Mouse (Mus musculus): ENCODE measurements at regions not wholly inside any gene's neighbourhood (a gene's known extent, or its start where the extent isn't known, plus 50 kb on each side); places are given as distances from the start of the nearest gene placed in this dataset.
"Not testable (repeated sequence)": the region's sequence is repeated elsewhere in the genome, so short reads cannot be mapped to it uniquely, and the experiment has no call there.

DNA sequence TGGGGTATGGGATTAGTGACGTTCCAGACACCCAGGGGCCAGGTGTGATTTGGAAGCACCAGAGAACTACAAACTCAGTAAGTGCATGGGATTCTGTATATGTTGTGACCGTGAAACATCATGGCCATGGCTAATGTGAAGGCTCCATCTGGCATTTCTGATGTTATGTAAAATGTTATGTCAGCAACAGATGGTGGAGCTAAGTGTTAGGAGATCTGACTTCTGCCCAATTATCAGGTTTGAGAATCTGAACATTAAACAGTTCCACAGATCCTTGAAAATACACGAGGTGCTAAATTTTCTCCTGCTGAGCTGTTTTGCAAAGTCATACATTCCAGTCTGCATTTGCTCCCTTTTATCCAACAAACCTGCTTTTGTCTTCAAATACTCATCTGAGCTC, 223.6 kb upstream of the Egfl6 start:
- DNase-seq (ENCODE audit: low read depth, low spot score) = no peak

DNA sequence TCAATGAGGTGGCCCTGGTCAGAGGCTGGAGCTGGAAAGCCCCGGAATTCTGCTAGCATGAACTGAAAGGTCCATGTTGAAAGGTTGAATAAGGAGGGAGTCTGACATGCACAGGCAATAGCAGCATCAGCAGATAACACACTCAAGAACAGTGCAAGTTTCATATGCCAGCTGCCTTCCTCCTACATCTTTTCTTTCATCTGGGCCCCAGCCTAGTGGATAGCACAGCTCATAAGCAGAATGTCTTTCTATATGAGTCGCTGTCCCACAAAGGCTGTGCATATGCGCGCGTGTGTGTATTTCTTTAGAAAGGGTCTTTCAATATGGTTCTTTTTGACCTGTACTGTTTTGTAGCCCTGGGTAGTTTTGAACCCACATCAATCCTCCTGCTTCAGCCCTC, 222.7 kb upstream of the Egfl6 start:
- DNase-seq (ENCODE audit: low read depth, low spot score) = no peak

DNA sequence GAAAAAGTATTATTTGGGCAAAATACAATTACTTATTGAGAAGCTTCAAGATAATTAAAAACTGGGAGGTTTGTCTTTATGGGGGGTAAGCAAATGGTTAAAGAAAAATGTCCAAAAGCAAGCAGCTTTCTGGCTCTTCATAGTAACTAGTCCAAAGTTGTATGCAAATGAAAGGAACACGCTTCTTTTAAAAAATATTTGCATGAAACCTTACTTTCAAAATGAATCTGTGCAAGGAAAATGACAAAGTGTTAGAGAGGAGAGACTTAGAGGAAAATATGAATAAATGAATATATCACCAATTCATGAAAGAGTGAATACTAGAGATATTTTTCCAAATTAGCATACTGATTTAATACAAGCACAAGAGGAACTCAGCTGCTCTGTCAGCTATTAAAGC, 220.4 kb upstream of the Egfl6 start:
- no peak for DNase-seq (ENCODE audit: low read depth, low spot score)

DNA sequence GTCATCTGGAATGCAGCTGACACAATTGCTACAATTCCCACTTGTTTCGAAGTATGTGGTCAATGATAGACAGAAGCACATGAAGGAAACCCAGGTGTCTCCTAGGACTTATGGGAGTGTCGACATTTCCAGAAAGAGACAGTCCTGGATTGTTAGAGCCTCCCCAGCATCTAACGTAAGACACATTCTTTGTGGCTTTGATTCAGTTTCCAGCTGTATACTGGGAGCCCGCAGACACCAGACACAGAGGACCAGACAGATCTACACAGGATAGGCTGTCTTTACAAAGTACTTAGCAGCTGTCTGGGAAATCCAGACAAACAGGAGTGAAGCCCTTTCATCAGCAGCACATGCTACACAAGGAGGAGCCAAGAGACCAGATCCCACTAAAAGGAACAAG, 220.0 kb upstream of the Egfl6 start:
- no peak for DNase-seq (ENCODE audit: low read depth, low spot score)

DNA sequence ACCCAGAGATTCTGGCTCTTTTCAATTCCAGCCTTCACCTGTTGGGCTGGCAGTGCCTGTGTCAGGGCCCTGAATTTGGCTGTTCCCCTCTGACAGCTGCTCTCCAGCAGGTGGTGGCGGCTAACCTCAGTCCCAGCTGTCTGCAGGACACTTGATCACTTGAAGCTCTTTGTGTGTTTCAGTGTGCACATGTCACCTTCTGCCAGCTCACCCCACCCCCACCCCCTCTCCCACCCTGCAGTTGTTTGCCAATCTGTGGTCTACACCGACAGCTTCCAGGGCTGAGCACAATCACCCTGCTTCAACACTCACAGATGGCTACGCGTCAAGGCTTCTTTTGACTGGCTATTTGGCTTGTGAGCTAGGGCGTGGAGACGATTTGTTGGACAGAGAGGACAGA, 217.7 kb upstream of the Egfl6 start:
- DNase-seq (ENCODE audit: low read depth, low spot score) = peak; percentile 26

DNA sequence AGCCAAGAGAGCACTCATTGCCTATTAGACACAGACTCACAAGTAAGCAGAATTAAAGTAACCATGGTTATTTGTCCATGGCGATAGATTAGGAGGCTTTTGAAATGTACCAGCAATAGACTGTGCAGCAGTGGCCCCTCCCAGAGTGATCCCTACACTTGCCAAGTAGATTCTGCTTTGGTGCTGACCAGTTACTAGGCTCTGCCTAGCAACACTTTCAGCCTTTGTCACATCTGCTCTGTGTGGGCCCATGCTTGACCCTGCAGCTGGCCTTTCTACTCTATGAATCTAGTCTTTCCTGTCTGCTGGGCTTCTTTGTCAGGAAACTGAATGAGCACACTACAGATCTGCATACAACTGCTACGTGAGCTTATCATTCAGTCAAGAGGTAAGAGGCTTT, 215.5 kb upstream of the Egfl6 start:
- DNase-seq (ENCODE audit: low read depth, low spot score) = peak; percentile 17

DNA sequence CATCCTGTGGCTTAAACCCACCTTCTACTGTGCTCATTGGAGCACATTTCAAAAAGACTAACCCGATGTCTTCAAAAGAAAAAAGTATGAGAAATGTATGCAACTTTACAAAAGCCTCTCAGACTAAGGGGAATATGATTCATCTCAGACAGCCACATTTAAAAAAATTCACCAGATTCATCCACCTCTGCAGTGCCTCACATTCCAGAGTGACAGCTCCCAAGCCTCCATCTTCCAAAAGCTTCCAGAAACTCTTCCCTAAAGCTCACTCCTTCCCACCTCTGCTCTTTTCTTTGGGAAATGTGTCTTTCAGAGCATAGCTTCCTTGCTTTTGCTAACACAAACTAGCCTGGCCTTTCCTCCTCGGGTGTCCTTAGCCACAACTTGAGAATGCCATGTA, 210.1 kb upstream of the Egfl6 start:
- no peak for DNase-seq (ENCODE audit: low read depth, low spot score)

DNA sequence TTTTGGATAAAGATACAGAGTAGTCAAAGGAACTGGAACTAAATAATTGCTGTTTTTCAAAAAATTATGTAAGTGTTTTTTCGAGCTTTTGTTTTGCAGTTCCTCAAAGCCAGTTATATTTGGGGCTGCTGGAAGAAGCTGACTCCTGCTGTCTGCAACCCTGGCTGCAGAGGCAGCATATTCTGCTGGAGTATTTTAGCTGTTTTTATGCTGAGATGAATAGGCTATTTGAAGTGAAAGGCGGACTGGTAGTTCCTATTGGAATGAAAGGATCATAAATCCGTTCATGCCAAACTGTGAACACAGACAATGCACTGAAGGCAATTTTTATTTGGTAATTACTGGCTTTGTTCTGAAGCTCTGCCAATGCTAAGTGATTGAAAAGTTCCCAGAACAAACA, 203.5 kb upstream of the Egfl6 start:
- DNase-seq (ENCODE audit: low read depth, low spot score) = no peak

DNA sequence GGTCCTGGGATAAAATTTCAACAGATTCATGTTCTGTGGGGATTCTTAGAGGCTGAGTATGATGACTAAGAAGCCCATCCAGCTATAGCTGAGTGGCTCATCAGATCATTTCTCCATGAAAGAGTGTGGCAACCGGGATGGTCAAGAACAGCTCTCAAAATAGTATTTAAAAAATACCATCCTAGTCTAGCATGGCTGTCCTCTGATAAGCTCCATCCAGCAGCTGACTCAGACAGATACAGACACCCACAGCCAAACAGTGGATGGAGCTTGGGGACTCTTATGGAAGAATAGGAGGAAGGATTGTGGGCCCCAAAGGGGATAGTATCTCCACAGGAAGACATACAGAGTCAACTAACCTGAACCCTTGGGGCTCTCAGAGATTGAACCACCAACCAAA, 201.6 kb upstream of the Egfl6 start:
- DNase-seq (ENCODE audit: low read depth, low spot score) = not testable (repeated sequence)

DNA sequence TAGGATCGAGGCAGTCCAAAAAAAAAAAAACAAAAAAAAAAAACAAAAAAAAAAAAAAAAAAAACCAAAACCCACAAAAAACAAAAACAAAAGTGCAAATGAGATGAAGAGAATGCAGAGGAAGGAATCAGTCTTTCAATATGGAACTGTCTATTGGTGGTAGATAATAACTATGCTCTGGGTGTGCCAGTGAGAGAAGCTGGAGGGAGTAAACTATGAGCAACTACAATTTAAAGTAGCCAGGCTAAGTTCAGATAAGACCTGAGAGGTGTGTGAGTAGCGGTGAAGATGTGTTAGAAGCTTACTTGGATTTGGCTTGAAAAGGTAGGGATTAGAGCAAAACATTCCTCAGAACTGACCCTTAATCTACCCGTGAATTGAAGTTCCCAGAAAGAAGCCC, 200.1 kb upstream of the Egfl6 start:
- no peak for DNase-seq (ENCODE audit: low read depth, low spot score)

DNA sequence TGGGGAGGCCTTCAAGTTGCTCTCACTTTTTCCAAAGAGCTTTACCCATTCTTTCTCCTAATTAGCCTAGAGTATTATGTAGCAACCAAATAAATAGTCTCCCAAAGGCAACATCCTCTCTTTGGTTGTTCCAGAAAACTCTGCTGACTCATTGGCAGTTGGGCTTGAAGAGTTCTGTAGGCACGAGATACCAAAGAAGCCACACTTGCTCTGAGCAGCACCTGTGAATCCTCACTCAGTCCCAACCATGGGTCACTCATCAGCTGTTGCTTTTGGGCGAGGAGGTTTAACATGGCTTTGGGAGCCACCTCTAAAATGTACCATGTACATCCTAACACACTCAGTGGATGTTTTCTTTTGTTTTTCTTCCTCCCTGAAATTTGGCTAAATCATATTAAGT, 197.9 kb upstream of the Egfl6 start:
- peak; percentile 6 for DNase-seq (ENCODE audit: low read depth, low spot score)

DNA sequence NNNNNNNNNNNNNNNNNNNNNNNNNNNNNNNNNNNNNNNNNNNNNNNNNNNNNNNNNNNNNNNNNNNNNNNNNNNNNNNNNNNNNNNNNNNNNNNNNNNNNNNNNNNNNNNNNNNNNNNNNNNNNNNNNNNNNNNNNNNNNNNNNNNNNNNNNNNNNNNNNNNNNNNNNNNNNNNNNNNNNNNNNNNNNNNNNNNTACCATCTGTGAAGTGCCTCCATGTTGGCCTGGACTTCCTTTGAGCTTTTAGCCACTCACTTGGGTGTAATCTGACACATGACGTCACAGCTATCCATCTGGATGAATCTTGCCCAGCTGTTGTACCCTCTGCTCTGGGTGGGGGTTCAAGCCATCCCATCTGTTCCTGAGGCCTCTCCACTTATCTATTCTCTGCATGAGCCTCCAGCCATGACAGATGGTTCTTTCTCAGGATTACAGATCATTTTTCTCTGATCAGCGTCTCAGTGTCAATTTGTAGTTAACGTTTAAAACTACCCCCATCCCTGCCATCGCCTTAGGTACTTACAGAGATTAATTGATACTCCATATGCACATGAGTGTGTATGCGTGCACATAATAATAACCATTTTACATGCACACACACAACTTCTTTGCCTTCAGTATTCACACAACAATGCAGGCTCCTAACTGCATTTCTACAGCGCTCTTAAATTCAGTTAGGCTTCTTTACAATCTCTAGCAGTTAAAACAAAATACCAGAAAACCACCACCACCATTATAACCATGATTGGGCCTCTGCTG, 194.0 kb upstream of the Egfl6 start:
- no peak for DNase-seq (ENCODE audit: low read depth, low spot score)

DNA sequence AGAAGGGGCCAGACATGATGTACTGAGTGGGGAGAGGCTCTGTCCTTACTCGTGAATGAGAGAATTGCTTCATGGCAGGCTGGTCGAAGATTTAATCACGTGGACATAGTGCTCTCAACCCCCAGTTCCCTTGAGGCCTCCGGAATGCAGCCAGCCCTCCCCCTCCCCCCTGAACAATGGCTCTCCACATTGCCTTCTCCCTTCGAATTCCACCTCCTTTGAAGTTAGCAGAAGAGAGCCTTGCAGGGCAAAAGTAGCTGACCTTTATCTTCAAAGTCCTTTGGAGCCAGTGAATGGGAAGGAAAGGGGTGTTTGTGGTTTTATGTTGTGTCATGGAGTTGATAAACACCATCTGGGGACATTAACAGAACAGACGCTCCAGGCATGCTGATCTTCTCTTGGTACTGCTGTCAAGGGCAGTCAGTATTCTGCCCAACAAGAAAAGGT, 187.9 kb upstream of the Egfl6 start:
- DNase-seq (ENCODE audit: low read depth, low spot score) = no peak

DNA sequence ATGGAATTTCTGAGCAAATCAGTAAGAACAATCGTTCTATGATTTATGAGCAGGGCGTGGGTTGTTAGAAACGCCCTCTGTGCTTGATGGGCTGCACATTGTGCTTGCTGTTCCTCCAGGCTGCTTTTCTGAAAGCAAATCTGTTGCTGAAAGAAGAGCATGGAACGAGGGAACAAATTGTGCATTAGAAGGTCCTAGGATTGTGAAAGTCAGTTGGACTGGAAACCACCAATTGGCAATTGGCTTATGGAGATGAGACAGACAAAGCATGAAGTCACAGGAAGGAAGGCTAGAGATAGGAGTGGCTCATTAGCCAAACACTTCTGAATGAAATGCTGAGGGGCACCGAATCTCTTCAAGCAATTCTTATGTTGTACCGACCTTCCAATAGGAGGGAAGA, 181.5 kb upstream of the Egfl6 start:
- DNase-seq (ENCODE audit: low read depth, low spot score) = peak; percentile 33

DNA sequence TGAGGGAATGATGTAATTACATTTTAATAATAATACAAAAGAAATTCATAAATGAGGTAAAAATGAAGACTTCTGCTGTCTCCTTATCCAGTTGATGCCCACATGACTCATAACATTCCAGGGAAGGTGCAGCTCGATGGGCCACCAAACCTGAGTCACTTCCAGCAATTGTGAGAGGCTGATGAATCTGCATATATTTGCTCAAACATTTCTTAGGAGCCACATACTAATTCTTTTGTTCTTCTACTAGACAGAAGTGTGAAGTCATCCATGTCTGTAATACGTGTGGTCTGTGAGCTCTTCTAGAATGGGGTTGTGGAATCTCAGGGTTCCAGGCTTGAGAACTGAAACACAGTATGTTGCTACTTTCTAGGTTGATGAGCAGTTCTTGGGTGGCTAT, 180.1 kb upstream of the Egfl6 start:
- DNase-seq (ENCODE audit: low read depth, low spot score) = no peak

DNA sequence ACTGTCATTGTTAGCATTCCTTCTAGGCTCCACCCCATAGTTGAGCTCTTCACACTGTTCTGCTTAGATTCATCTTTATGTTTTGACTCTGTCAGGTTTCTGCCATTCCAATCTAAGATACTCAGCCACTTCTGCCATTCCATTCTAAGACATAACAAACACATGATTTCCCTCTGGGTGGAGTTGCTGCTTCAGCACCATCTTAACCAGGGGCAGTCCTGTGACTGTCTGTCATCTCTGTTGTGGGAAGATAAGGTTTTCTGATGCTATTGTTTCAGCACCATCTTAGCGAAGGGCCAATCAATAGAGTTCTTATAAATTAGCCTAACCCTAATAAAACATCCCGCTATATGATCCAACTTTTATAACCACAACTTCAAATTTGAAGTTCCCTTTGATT, 176.6 kb upstream of the Egfl6 start:
- no peak for DNase-seq (ENCODE audit: low read depth, low spot score)

DNA sequence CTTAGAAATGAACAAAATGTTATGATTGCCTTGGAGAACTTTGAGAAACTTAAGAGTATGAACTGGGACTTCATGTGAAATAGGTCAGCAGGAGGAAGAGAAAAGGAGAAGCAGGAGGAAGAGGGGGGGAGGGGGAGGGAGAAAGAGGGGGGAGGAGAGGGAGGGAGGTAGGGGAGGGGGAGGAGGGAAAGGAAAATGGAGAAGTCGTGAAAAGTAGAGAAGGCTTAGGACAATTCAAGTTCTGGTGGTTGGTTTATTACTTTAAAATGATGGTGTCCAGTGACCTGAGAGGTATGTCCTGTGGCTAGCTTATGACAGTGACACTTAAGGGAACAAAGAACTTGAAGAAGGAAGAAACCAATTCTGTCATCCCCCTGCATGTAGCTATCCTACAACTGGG, 171.6 kb upstream of the Egfl6 start:
- DNase-seq (ENCODE audit: low read depth, low spot score) = no peak

DNA sequence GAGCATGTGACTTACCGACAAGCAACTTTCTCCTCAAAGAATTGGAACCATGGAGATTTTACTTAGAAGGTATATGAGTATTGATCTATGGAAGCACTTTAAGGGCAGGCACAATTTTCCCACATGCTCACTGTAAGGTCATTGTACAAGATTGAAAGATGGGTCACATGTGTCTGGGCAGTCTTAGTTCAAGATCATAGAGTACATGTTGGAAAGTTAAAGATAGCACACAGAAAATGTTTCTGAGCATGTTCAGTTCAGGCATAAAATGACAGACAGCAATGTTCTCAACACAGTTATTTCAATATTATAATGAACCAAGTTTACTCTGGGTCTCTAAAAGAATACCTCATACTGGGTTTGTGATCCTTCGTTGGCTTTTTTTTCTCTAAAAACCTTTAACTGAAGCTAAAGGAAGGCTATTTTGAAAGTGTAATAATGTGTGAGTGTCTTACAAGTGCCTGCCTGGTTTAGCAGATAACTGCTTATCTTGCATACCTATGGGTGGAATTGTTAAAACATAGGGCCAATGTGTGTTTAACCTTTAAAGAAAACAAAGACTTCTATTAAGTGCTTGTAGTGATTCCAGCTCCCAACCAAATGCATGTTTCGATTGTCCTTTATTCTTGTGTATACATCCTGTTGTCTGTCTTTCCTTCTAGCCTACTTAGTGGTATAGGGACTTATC, 169.6 kb upstream of the Egfl6 start:
- no peak for DNase-seq (ENCODE audit: low read depth, low spot score)

DNA sequence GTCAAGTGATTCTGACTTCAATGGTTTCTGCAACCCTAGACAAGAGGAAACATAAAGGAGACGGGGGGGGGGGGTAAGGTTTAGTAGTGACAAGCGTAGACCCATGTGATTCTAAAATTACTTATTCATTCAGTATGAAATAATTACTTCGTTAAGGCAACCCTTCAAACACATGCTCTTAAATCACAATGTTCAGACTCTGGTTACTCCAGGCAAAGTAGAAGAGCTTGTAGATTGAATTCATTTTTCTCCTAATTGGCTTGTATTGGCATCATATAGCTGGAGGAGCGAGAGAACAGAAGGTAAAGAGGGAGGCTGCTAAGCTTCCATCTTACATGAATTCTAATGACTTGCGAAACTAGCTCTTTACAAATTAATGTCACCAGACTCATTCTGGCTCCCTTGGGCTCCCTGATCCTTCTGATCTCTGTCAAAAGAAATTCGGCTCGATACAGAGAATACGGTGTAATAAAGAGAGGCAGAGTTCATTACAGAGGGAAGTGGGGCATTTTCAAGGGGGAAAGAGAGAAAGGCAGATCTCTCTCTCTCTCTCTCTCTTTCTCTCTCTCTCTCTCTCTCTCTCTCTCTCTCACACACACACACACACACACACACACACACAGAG, 163.6 kb upstream of the Egfl6 start:
- DNase-seq (ENCODE audit: low read depth, low spot score) = no peak

DNA sequence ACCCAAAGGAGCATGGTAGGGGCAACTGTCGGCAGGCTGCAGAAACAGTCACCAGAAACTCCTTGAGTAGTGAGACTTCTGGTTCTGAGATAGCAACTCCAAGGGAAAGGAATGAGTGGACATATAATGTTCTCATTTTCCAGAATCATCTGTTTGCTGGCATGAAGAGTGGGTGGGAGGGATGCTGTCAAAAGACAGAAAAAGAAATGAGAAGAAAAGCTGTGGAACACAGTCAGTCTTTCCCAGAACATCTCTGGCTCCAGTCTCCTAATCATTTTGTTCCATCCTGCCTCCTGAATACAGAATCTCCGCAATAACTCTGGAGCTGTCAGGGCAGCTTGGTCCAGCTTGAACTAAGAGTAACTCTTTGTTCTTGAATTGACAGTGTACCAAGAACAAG, 145.8 kb upstream of the Egfl6 start:
- peak; percentile 0 for DNase-seq (ENCODE audit: low read depth, low spot score)

DNA sequence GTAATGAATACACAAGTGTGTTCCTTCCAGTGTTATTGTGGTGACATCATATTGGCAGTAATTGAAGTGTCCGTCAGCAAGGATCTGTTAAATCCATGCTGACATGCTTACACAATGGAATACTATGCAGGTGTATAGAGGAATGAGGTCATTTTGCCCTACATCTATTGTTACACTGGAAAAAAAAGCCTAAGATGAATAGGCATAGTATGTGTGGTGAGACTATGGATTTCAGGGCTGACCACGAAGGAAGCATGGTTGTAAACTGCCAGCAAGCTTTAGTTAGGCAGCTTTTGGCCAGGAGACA, 143.1 kb upstream of the Egfl6 start:
- no peak for DNase-seq (ENCODE audit: low read depth, low spot score)

DNA sequence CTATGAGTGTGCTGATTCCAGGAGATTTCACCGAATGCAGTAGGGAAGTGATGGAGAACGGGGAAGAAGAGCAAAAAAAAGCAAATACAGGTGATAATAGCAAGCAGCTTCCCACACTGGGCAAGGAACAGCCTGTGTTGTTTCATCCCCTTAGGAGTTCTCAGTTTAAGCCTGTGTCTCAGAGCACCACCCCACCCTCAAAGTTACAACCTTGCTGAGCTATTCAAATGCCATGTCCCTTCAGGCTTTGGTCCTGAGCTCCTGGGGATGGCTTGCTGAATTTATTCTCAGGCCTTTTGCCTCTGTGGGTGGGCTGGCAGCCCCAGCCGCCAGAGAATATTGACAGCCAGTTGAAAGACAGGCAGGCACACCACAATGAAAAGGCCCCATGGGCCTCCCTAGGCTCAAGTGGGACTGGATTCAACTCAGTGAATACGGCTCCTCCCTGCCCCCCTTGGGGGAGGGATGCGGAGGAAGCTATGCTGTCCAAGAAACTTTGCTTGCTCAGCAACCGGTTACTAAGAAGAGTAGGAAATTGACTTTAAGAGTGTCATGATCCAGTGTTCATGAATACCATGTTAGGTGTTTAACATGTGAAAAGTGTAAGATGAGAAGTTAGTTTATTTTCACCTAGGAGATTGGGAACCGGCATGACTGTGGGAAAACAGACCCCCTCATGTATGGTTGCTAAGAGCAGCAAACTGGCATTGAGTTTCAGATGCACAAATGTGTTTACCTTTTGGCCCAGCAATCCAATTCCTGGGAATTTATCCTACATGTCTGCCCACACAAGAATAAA, 142.5 kb upstream of the Egfl6 start:
- no peak for DNase-seq (ENCODE audit: low read depth, low spot score)
